Mouse (Mus musculus) olfactory bulb, adult 2 months (tissue): Measurements from ENCODE around the gene Glis3.

Source experiments
- CTCF ChIP-seq: fragments of 200-500 bp; IDR thresholded peaks from 2 replicates; pipeline ENCODE4 v1.5.1; 2012; ENCODE audit warnings: low read depth, mild to moderate bottlenecking, low read length, moderate library complexity; ENCODE audit not compliant: insufficient read depth
- POLR2A ChIP-seq: fragments of 200-500 bp; IDR thresholded peaks from 2 replicates; pipeline ENCODE4 v1.6.1; 2012; ENCODE audit warnings: mild to moderate bottlenecking, low read depth, low read length, moderate library complexity; ENCODE audit not compliant: insufficient read depth

- TF ChIP-seq CTCF (no peak), POLR2A (no peak)
These were observed 6.5 kb upstream of the Glis3 start for GRCm38 (mm10) chr19:28686398-28686797.
